Mouse (Mus musculus): ENCODE data around the gene Afdn. TPM values are rescaled to one million over a fixed set of nuclear protein-coding genes. Genes with fewer than 3 reads are reported as not detected.

The Afdn gene
- polyA plus RNA-seq, 1 experiment from 2014 or later = 79.9 TPM

DNA sequence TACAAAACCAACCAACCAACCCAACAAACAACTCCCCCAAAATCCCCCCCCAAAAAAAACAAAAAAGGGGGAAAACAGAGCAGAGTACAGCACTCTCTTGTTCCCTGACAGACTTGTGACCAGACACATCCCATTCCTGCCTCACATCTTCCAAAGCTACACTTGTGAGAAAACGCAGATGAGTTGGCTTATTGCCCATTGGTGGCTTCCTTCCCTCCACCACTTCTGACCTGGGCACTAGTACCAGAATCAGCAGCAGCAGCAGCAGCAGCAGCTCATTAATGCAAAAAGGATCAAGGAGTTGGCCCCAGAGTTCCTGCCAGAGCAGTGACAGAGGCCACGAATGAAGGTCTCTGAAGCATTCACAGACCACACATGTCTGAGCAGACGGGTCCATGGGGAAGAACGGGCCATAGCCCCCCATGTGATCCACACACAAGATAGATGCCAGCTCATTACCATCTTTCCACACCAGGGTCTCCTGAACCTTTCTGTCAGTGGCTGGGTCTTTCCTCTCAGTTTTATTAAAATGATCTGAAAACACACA lies 35.3 kb upstream of the Afdn start:
- H3K27ac ChIP-seq = no peak overlapping the region
- no peak for ATAC-seq (ENCODE audit: insufficient number of reproducible peaks, low FRiP score, low TSS enrichment, low read depth)
- H3K4me3 ChIP-seq = no peak overlapping the region
- no peaks in the 10 kb centered on the region for H3K36me3 ChIP-seq
- no peak overlapping the region for H3K4me2 ChIP-seq
- 37% methylated on average over 4 of the region's 4 CpGs for WGBS
- no peak overlapping the region for H3K9ac ChIP-seq
- no peaks in the 10 kb centered on the region for H3K9me3 ChIP-seq
- no peaks in the 10 kb centered on the region for H3K27me3 ChIP-seq
- 0 out of 2 replicates have a peak, but pooled peaks cover 3% of the 10 kb centered on the region for H3K4me1 ChIP-seq

DNA sequence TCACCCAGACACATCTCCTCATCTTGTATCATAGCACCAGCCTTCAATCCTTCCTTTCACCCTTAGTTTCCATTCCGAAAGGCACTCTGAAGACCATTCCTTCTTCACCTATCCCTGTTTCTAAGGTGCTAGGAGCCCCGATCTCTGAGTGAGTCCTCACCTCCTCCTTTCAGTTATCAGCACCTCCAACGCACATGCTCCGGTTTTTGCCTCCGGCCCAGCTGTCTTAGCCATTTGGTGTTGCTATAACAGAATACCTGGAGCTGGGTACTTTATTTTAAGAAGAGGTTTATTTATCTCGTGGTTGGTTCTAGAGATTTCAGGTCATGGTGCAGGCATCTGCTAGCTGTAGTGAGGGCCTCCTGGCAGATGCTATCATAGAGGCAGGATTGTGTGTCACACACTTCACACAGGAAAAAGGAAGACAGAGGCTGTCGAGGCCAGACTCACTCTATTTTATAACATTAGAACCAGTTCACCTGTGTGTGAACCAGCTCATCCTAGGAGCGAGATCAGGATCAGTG lies 33.4 kb upstream of the Afdn start:
- Histone ChIP-seq H3K4me1 (peaks cover 3% of the 10 kb centered on the region; the same call in 1 of the 2 replicates), H3K4me3 (no peak overlapping the region), H3K9me3 (no peaks in the 10 kb centered on the region), H3K4me2 (no peak overlapping the region), H3K27me3 (no peaks in the 10 kb centered on the region), H3K36me3 (no peaks in the 10 kb centered on the region), H3K27ac (no peak overlapping the region), H3K9ac (no peak overlapping the region)
- WGBS = 84% methylated on average over 8 of the region's 8 CpGs
- ATAC-seq (ENCODE audit: insufficient number of reproducible peaks, low FRiP score, low TSS enrichment, low read depth) = no peak

DNA sequence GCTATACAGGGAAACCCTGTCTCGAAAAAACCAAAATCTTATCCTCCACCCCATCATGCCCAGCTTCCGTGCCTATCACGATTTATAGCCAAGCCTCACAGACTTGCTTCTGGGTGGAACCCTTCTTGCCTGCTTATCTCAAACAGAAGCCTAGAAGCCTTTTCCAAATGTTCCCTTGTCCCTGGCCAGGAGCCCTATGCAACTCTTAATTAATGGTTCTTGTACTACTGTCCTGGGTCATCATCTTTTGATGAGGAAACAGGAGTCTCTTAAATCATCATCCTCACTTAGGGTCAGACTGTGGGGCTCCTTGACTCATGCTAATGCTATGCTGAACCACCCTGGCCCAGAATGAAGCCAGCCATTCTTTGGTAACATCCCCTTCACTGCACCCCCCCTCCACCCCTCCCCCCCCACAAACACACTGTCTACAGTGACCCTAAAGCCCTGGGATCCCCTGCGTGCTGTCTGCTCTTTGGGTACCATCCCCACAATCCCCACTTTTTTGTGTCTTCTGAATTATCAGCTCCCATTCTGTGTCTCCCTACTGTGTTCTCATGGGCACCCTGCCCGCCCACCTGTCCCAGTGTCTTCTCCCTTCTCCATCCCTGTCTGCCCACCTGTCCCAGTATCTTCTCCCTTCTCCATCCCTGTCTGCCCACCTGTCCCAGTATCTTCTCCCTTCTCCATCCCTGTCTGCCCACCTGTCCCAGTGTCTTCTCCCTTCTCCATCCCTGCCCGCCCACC lies 29.2 kb upstream of the Afdn start:
- H3K9ac ChIP-seq = no peak overlapping the region
- no peaks in the 10 kb centered on the region for H3K27me3 ChIP-seq
- H3K36me3 ChIP-seq = no peaks in the 10 kb centered on the region
- no peaks in the 10 kb centered on the region; the same call in 1 of the 2 replicates for H3K4me1 ChIP-seq
- no peaks in the 10 kb centered on the region for H3K9me3 ChIP-seq
- H3K27ac ChIP-seq = no peak overlapping the region
- no peak for ATAC-seq (ENCODE audit: insufficient number of reproducible peaks, low FRiP score, low TSS enrichment, low read depth)
- H3K4me3 ChIP-seq = no peak overlapping the region
- 90% methylated on average over 6 of the region's 6 CpGs for WGBS
- H3K4me2 ChIP-seq = no peak overlapping the region

DNA sequence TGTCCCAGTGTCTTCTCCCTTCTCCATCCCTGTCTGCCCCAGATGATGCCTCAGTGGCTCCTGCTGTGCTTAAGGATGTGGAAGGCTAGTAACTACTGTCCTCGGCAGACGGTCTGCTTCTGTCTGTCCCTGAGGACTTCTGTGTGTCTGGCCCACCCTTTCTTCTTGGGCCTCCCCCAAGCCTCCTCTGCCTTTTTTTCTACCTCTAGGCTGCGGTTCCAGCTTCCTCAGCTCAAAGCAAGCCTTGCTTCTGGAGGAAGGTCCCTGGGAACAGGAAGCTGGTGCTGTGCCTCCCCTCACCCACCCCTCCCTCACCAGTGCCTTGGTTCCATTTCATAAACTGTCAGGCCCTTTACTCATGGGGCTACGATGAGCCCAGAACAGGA lies 28.6 kb upstream of the Afdn start:
- Histone ChIP-seq H3K4me2 (no peak overlapping the region), H3K9ac (no peak overlapping the region), H3K27ac (no peak overlapping the region), H3K4me1 (no peaks in the 10 kb centered on the region; the same call in 1 of the 2 replicates), H3K27me3 (no peaks in the 10 kb centered on the region), H3K9me3 (no peaks in the 10 kb centered on the region), H3K36me3 (no peaks in the 10 kb centered on the region), H3K4me3 (no peak overlapping the region)
- no peak for ATAC-seq (ENCODE audit: insufficient number of reproducible peaks, low FRiP score, low TSS enrichment, low read depth)
- 48% methylated on average over 4 of the region's 4 CpGs for WGBS

DNA sequence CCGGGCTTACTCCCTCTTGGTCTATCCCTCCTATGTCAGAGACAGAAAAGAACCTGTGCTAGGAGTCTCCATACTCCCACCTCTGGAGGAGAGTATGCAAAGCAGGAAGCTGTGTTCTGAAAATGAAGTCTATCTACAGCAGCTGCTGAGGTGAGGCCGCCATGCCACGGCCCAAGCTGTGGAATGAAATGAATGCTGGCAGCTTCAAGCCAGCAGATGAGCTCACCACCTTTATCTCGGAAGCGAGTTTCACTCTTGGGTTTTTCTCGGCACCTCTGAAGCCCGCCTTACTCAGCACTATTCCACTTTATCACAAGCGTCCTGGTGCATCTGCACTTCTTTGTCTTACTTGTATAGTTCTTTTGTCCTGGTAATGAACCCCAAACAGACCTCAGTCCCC lies 27.7 kb upstream of the Afdn start:
- ATAC-seq (ENCODE audit: insufficient number of reproducible peaks, low FRiP score, low TSS enrichment, low read depth) = no peak
- 46% methylated on average over 8 of the region's 8 CpGs for WGBS
- H3K36me3 ChIP-seq = no peaks in the 10 kb centered on the region
- no peaks in the 10 kb centered on the region for H3K9me3 ChIP-seq
- no peaks in the 10 kb centered on the region for H3K27me3 ChIP-seq
- H3K4me1 ChIP-seq = peaks cover 5% of the 10 kb centered on the region; the same call in 1 of the 2 replicates
- no peak overlapping the region for H3K4me3 ChIP-seq
- no peak overlapping the region for H3K4me2 ChIP-seq
- no peak overlapping the region for H3K9ac ChIP-seq
- H3K27ac ChIP-seq = no peak overlapping the region

DNA sequence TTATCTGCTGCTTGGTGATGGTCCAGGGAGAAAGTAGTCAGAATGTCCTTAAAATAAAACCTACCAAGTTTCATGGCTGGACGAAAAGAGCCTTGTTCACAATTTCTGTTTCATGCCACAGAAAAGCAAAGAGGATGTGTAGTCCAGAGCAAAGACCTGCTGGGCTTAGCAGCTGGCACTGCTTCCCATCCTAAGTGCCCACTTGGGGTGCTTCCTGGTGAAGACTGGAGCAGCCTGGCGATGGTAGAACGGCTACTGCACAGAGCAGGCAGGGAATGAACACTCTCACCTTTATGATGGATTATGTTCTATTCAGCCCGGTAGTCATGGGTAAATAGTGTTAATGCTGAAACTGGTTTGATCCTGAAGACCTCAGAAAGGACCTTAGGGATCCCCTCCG lies 26.4 kb upstream of the Afdn start:
- Histone ChIP-seq H3K36me3 (no peaks in the 10 kb centered on the region), H3K27ac (no peak overlapping the region), H3K9me3 (no peaks in the 10 kb centered on the region), H3K4me2 (no peak overlapping the region), H3K9ac (no peak overlapping the region), H3K4me3 (no peak overlapping the region), H3K4me1 (peaks cover 5% of the 10 kb centered on the region; the same call in 1 of the 2 replicates), H3K27me3 (no peaks in the 10 kb centered on the region)
- 87% methylated on average over 5 of the region's 5 CpGs for WGBS
- ATAC-seq (ENCODE audit: insufficient number of reproducible peaks, low FRiP score, low TSS enrichment, low read depth) = no peak

DNA sequence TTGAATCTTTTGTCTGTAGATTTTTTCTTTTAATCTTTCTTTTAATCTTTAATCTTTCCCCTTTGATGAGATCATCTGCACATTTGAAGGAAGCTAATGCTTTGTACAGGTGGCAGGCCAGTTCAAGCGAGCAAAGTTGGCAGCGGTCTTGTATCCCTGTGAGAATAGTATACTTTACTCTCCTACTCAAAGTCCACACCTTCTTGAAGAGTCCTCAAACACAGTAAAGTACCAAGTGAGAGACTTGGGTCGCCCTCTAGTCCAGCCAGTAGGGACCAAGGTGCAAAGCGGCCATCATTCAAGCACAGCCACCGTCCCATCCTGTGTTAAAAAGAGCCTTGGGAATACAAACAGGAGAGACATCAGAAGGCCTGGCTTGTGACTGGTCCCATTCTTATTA lies 25.3 kb upstream of the Afdn start:
- Histone ChIP-seq H3K9ac (no peak overlapping the region), H3K36me3 (no peaks in the 10 kb centered on the region), H3K4me2 (no peak overlapping the region), H3K4me1 (peaks cover 5% of the 10 kb centered on the region; the same call in 1 of the 2 replicates), H3K27ac (no peak overlapping the region), H3K27me3 (no peaks in the 10 kb centered on the region), H3K9me3 (no peaks in the 10 kb centered on the region), H3K4me3 (no peak overlapping the region)
- WGBS = 85% methylated on average over 5 of the region's 5 CpGs
- ATAC-seq (ENCODE audit: insufficient number of reproducible peaks, low FRiP score, low TSS enrichment, low read depth) = no peak

DNA sequence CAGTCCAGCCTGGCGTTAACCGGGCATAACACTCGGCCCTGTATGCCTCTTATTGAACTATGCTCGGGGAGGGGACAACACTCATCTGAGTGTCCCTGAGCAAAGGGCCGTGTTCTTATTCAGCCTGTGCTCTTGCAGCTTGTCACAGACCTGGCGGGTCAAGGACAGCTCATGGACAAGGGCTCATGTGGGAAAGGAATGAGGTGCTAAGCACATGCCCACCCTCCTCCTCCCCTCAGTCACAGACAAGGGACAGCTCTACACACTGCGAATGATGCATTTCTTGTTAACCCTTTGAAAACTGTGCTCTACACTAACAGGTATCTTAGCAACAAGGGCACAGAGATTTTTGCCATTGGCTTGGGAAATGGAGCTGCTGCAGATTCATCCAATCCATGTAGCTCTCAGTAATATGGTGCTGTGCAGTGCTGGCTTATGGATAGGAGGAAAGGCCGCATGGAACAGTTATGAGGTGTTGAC lies 24.5 kb upstream of the Afdn start:
- no peak for ATAC-seq (ENCODE audit: insufficient number of reproducible peaks, low FRiP score, low TSS enrichment, low read depth)
- Histone ChIP-seq H3K9ac (no peak overlapping the region), H3K27ac (no peak overlapping the region), H3K27me3 (no peaks in the 10 kb centered on the region), H3K9me3 (no peaks in the 10 kb centered on the region), H3K4me2 (no peak overlapping the region), H3K4me1 (peaks cover 9% of the 10 kb centered on the region; the same call in 1 of the 2 replicates), H3K36me3 (no peaks in the 10 kb centered on the region), H3K4me3 (no peak overlapping the region)
- 76% methylated on average over 8 of the region's 8 CpGs for WGBS

DNA sequence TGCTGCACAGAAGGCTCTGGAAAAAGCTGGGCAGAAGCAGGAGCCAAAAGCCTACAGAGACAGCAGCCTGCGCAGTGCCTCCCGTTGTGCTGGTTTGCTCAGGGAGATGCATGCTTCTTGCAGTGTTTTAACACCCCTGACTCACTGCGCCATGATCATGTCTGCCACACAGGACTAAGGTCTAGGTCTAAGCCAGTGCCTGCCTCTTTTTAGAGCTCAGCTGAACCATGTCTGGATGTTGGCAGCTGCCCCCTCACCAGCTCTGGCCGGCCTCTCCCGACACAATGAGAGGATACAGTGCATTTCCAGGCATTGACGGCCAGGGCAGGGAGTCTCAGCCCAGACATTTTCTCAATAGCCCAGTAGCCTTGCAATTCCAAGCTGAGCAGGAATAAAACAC lies 23.0 kb upstream of the Afdn start:
- Histone ChIP-seq H3K9me3 (no peaks in the 10 kb centered on the region), H3K4me2 (no peak overlapping the region), H3K27ac (no peak overlapping the region), H3K9ac (no peak overlapping the region), H3K4me1 (peaks cover 19% of the 10 kb centered on the region; the same call in 1 of the 2 replicates), H3K4me3 (no peak overlapping the region), H3K27me3 (no peaks in the 10 kb centered on the region), H3K36me3 (no peaks in the 10 kb centered on the region)
- 71% methylated on average over 6 of the region's 6 CpGs for WGBS
- ATAC-seq (ENCODE audit: insufficient number of reproducible peaks, low FRiP score, low TSS enrichment, low read depth) = no peak

DNA sequence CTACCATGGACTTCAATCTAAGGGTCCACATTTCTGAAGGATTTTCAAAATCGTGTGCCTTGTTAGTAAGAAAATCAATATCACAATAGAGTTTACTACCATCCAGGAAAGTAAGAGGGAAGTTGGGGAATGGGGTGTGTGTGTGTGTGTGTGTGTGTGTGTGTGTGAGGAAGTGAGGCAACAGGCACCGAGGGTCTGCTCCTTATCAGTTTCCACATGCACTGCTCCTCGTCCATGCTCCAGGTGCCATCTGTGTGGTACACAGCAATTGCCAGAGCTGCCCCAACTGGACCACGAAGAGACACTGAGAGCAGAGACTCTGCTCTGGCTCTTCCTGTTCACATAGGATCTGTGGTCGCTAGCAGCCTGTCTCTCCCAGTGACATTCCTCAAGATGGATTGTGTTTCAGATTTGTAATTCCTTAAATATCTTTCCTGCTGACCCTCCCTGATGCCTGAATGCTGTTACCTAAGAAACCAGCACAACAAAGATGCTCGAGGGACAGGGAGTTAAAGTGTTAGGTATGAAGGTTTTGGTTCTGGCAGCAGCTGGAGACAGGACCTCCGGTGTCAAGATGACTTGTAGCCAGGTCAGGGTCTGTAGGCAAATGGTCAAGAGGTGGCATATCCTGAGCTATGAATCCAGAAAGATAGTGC lies 22.1 kb upstream of the Afdn start:
- no peak for ATAC-seq (ENCODE audit: insufficient number of reproducible peaks, low FRiP score, low TSS enrichment, low read depth)
- no peaks in the 10 kb centered on the region for H3K36me3 ChIP-seq
- H3K27ac ChIP-seq = no peak overlapping the region
- H3K4me3 ChIP-seq = no peak overlapping the region
- peaks cover 24% of the 10 kb centered on the region for H3K4me1 ChIP-seq
- 54% methylated on average over 7 of the region's 7 CpGs for WGBS
- H3K9me3 ChIP-seq = no peaks in the 10 kb centered on the region
- H3K4me2 ChIP-seq = no peak overlapping the region
- no peak overlapping the region for H3K9ac ChIP-seq
- no peaks in the 10 kb centered on the region for H3K27me3 ChIP-seq

DNA sequence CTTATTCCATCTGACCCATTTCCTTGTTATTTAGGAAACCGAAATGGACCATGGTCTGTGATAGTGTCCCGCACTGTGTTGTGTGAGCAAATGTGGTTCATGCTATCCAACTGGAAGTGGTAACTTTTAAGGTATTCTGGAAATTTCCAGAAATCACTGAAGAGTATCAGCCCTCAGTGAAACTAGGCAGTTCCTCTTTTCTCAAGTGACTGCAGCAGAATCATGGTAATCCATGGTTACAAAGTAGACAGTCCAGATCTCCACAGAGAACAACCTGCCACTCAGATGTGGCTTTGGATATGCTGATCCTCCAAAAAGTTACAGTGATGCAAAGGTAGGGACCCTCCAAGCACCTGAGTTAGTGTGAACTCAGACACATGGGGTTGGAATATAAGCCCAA lies 21.4 kb upstream of the Afdn start:
- H3K4me2 ChIP-seq = no peak overlapping the region
- no peaks in the 10 kb centered on the region for H3K36me3 ChIP-seq
- no peak for ATAC-seq (ENCODE audit: insufficient number of reproducible peaks, low FRiP score, low TSS enrichment, low read depth)
- H3K27ac ChIP-seq = no peak overlapping the region
- no peaks in the 10 kb centered on the region for H3K27me3 ChIP-seq
- no peak overlapping the region for H3K9ac ChIP-seq
- 96% methylated on average over 2 of the region's 2 CpGs for WGBS
- H3K9me3 ChIP-seq = no peaks in the 10 kb centered on the region
- no peak overlapping the region for H3K4me3 ChIP-seq
- peaks cover 31% of the 10 kb centered on the region for H3K4me1 ChIP-seq

DNA sequence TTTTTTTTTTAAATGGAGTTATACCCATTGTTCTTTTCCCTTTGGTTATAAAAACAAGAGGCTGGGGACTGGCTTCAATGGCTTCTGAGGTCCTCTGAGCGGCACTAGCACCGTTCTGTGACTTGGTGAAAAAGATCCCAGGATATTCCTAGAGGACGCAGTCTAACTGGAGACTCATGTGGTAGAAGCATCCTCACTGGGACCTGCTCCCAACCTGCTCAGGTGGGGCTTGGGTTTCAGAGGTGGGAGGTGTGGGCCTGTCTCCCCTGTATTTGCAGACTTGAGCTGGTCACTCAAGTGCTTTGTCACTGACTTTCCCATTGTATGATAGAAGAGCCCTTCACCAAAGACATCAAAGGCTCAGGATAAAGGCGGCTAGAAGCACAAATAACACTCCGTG lies 20.4 kb upstream of the Afdn start:
- no peaks in the 10 kb centered on the region for H3K9me3 ChIP-seq
- no peak overlapping the region for H3K4me2 ChIP-seq
- peaks cover 41% of the 10 kb centered on the region for H3K4me1 ChIP-seq
- no peak for ATAC-seq (ENCODE audit: insufficient number of reproducible peaks, low FRiP score, low TSS enrichment, low read depth)
- no peak overlapping the region for H3K4me3 ChIP-seq
- H3K9ac ChIP-seq = no peak overlapping the region
- H3K36me3 ChIP-seq = no peaks in the 10 kb centered on the region
- 76% methylated on average over 5 of the region's 5 CpGs for WGBS
- no peak overlapping the region for H3K27ac ChIP-seq
- H3K27me3 ChIP-seq = no peaks in the 10 kb centered on the region

Measured in limb, embryonic 15.5 days (tissue).